Mouse (Mus musculus) adrenal gland, postnatal 4 days (tissue): ENCODE results near the gene Hyou1. TPM values are rescaled to one million over a fixed set of nuclear protein-coding genes. Genes with fewer than 3 reads are reported as not detected.

ENCODE experiments used
- microRNA-seq: library from miRNA; unstranded; fragments of <30 nt; microRNA quantifications from one replicate; pipeline ENCODE4 v1.2.0, GENCODE M21; 2021
- total RNA-seq, 2 experiments: library from RNA; stranded (reverse); gene quantifications; 2 replicates each; pipeline ENCODE4 v1.2.3; 2021

Gene Hyou1
- total RNA-seq, 2 experiments from 2014 or later, result 125 to 126 TPM

Small RNA genes within 50 kb of the gene (microRNA-seq; reads per million reads assigned to microRNA genes)
- gene Gm44335 (not detected), gene Mir7085 (not detected)

Other genes with a start within 250 kb of the Hyou1 start
- gene Mcam, start 245.0 kb upstream of the Hyou1 start, total RNA-seq, result 10 to 100 TPM; 92.8 to 97.0 TPM
- 10 to 100 TPM; 34.9 to 41.3 TPM for gene Cbl, start 145.4 kb upstream of the Hyou1 start, total RNA-seq
- 1 to 10 TPM; 3.4 to 4.6 TPM for gene Ccdc153, start 138.8 kb upstream of the Hyou1 start, total RNA-seq
- 1 to 10 TPM in 1 of 2 experiments, under 1 TPM in 1; 0.82 to 2.9 TPM for gene Pdzd3, start 128.0 kb upstream of the Hyou1 start, total RNA-seq
- gene Nlrx1, start 110.9 kb upstream of the Hyou1 start, total RNA-seq, result 10 to 100 TPM; 31.8 to 35.5 TPM
- 10 to 100 TPM; 38.1 to 57.0 TPM for gene Abcg4, start 90.9 kb upstream of the Hyou1 start, total RNA-seq
- gene Hinfp, start 73.8 kb upstream of the Hyou1 start, total RNA-seq, result 10 to 100 TPM; 33.4 to 34.5 TPM
- 10 to 100 TPM; 28.9 to 31.8 TPM for gene C2cd2l, start 59.2 kb upstream of the Hyou1 start, total RNA-seq
- 10 to 100 TPM; 32.3 to 36.2 TPM for gene Dpagt1, start 53.5 kb upstream of the Hyou1 start, total RNA-seq
- gene H2afx, start 44.8 kb upstream of the Hyou1 start, total RNA-seq, result 100 to 1,000 TPM; 146 to 165 TPM
- gene Hmbs, start 35.3 kb upstream of the Hyou1 start, total RNA-seq, result 100 to 1,000 TPM; 118 to 136 TPM
- gene Vps11, start 17.8 kb upstream of the Hyou1 start, total RNA-seq, result 10 to 100 TPM; 65.2 to 73.1 TPM
- gene Slc37a4, start 17.4 kb downstream of the Hyou1 start, total RNA-seq, result 10 to 100 TPM; 36.0 to 37.4 TPM
- 1,000 to 10,000 TPM; 1,559 to 1,677 TPM for gene Rps25, start 27.6 kb downstream of the Hyou1 start, total RNA-seq
- gene Trappc4, start 28.1 kb downstream of the Hyou1 start, total RNA-seq, result 10 to 100 TPM; 70.5 to 75.0 TPM
- gene Ccdc84, start 39.1 kb downstream of the Hyou1 start, total RNA-seq, result 10 to 100 TPM; 31.9 to 35.4 TPM
- gene Foxr1, start 61.6 kb downstream of the Hyou1 start, total RNA-seq, result not detected
- not detected for gene Upk2, start 75.5 kb downstream of the Hyou1 start, total RNA-seq
- gene Bcl9l, start 103.3 kb downstream of the Hyou1 start, total RNA-seq, result 10 to 100 TPM; 86.4 to 97.9 TPM
- gene Cxcr5, start 182.4 kb downstream of the Hyou1 start, total RNA-seq, result under 1 TPM in 1 of 2 experiments, not detected in 1; 0.23 TPM
- gene Ddx6, start 225.4 kb downstream of the Hyou1 start, total RNA-seq, result 100 to 1,000 TPM; 146 to 157 TPM